Mouse (Mus musculus): ENCODE results near the gene Adar.

GRCm38 (mm10) chr3:89764119-89764724, 49.4 kb downstream of the Adar start, which contains the start of gene Chrnb2:
- TF ChIP-seq POLR2A (IDR thresholded peaks at IDR 0.05; ENCODE audit: low read depth, low read length) (no peak), CTCF (IDR thresholded peaks at IDR 0.05; ENCODE audit: borderline replicate concordance, insufficient read depth, low read length) (no peak)

Data from embryonic fibroblast, embryonic 13.5 days (primary cell).